Mouse (Mus musculus) intestine, embryonic 16.5 days (tissue): Measurements from ENCODE around the gene 4930558K02Rik. TPM values are rescaled to one million over a fixed set of nuclear protein-coding genes. Genes with fewer than 3 reads are reported as not detected.
A peak's percentile ranks its signal among the peaks of the same experiment; 100 is the strongest.

Source experiments
- ATAC-seq: fragments of 200-750 bp; cut with Nextera tagmentation; 2 replicates; pipeline ENCODE4 v1.8.0; 2017; ENCODE audit warnings: moderate TSS enrichment, moderate library complexity
- H3K27ac ChIP-seq: fragments of 300-500 bp; sonication (generic); 2 replicates; pipeline ENCODE4 v1.5.1; 2014; ENCODE audit warnings: mild to moderate bottlenecking, low read length
- H3K27me3 ChIP-seq: fragments of 300-500 bp; sonication (generic); replicated peaks from 2 replicates; pipeline ENCODE4 v1.6.1; 2014; ENCODE audit warnings: low read length, control low read depth, mixed read lengths; ENCODE audit not compliant: control insufficient read depth, insufficient read depth
- H3K36me3 ChIP-seq: fragments of 300-500 bp; sonication (generic); 2 replicates; pipeline ENCODE4 v1.6.1; 2014; ENCODE audit warnings: low read length, control low read depth; ENCODE audit not compliant: control insufficient read depth, insufficient read depth
- H3K4me1 ChIP-seq: fragments of 300-500 bp; sonication (generic); 2 replicates; pipeline ENCODE4 v1.6.1; 2014; ENCODE audit warnings: low read length, control low read depth, mixed read lengths; ENCODE audit not compliant: control insufficient read depth, insufficient read depth
- H3K4me2 ChIP-seq: fragments of 300-500 bp; sonication (generic); 2 replicates; pipeline ENCODE4 v1.6.1; 2014; ENCODE audit warnings: low read depth, low read length, control low read depth
- H3K4me3 ChIP-seq: fragments of 300-500 bp; sonication (generic); 2 replicates; pipeline ENCODE4 v1.5.1; 2014; ENCODE audit warnings: mild to moderate bottlenecking, low read length
- H3K9ac ChIP-seq: fragments of 300-500 bp; sonication (generic); 2 replicates; pipeline ENCODE4 v1.6.1; 2014; ENCODE audit warnings: low read depth, low read length
- H3K9me3 ChIP-seq: fragments of 300-500 bp; sonication (generic); 2 replicates; pipeline ENCODE4 v1.6.1; 2016; ENCODE audit warnings: low read length, control low read depth; ENCODE audit not compliant: control insufficient read depth
- WGBS: fragments of 180-500 bp; shearing (Covaris S2); extraction: QIAGEN DNeasy Blood & Tissue Kit; methylation state at CpG from one replicate; pipeline ENCODE4 v1.1.7; 2014; 5-methylcytosine and 5-hydroxymethylcytosine counted together
- polyA plus RNA-seq: library from polyadenylated mRNA; unstranded; fragments of >200 nt; fragmentation: Nextera tagmentation; extraction: Ambion mirVana; gene quantifications from 2 replicates; pipeline ENCODE4 v1.2.1, GENCODE M21; 2015

4930558K02Rik gene
- not detected in 2 replicates for polyA plus RNA-seq

DNA sequence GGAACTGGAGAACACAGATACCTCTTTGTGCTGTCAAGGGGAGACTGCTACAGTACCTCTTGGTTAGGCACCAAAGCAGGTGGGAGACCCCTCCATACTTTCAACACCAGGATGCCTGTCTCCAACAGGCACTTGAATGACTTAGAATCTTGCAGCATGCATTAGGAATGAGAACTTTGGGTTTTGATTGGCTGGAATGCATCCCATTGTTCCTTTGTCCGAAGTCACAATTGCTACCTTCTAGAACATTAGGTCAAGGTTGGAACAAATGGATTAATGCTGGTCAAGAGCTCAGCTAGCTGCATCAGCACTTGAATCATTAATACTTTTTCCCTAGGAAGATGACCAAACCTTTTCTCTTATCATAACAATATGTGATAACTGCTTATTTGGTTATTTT lies at the start of gene 4930558K02Rik:
Gene 4930558K02Rik (minus strand): TSS at position 101 of the 400 bp plus-strand sequence.
- Histone ChIP-seq H3K4me3 (no peak within 1 kb of the TSS), H3K4me2 (no peak within 1 kb of the TSS), H3K36me3 (no peaks in the 10 kb centered on the region), H3K9ac (no peak within 1 kb of the TSS), H3K4me1 (peaks cover 7% of the 10 kb centered on the region), H3K27ac (no peak within 1 kb of the TSS), H3K9me3 (no peaks in the 10 kb centered on the region), H3K27me3 (no peaks in the 10 kb centered on the region)
- 83% methylated on average over 1 of the region's 1 CpGs for WGBS
- ATAC-seq: no peak

DNA sequence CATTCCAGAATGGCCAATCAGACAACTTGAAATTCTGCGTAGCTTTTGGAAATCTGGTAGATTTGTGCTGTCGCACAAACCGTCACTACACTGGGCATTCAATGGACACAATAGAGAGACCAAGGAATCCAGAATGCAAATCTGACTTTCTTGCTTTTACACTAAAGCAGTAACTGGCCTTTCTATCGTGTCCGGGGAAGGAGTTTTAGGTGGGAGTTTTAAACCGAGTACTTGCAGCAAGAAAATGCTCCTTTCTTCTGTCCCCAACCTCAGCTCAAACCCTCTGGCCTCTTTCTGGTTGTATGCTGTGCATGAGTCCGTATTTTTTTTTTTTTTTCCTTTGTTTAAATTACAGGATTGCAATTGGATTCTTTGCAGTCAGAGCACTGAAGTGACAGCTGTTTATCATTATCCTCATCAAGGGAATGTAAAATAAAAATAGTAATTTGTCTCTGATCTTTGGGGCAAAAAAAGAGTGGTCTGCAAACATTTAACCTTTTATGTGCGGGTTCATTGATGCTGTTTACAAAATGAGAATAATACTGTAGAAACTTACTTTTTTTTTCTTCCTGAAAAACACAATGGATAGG lies 44.3 kb upstream of the 4930558K02Rik start:
- H3K4me1 ChIP-seq: peaks cover 4% of the 10 kb centered on the region; the same call in 1 of the 2 replicates
- no peaks in the 10 kb centered on the region for H3K27me3 ChIP-seq
- 60% methylated on average over 8 of the region's 8 CpGs for whole genome bisulfite sequencing
- H3K36me3 ChIP-seq: no peaks in the 10 kb centered on the region
- H3K9ac ChIP-seq: no peak overlapping the region
- ATAC-seq: no peak
- no peak overlapping the region for H3K4me2 ChIP-seq
- no peaks in the 10 kb centered on the region for H3K9me3 ChIP-seq
- no peak overlapping the region for H3K4me3 ChIP-seq
- H3K27ac ChIP-seq: no peak overlapping the region; the same call in 1 of the 2 replicates

DNA sequence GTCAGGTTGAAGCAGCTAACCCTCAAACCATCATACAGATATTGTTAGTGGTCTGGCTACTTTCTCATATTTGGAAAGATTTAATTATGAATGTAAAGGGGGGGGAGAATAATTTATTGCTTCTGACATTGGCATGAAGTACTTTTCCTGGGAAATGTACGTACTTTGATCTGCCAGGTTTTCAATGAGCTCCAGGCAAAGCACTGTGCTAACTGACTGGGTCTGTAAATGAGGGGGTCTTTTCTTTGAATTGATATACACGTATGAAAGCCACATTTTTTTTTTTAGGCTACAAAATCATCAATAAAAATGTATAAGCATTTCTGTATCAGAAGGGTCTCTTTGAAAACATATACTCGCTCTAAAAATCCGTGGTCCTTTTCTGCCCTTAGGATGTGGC lies 41.3 kb upstream of the 4930558K02Rik start:
- 68% methylated on average over 4 of the region's 4 CpGs for WGBS
- ATAC-seq: no peak

DNA sequence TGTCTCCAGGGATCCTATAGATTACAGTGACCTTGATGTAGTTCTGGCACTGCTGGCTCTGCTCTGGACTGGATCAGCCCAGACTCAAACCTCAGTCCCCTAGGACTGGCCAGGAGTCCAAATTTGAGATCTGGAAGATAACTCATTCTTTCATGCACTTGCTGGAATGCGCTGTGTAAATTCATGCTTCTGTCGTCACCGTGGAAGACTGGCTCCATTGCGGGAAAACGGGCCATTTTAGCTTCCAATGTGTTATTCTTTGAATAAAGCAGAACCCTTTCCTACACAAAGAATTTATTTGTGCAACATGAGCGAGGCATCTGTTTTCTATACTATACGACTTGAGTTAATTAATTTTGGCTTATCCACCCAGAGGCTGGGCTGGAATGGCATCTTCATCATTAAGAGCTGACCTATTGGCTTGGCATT lies 40.9 kb upstream of the 4930558K02Rik start:
- Histone ChIP-seq H3K27me3 (no peaks in the 10 kb centered on the region), H3K4me1 (peaks cover 16% of the 10 kb centered on the region), H3K36me3 (no peaks in the 10 kb centered on the region), H3K9ac (no peak overlapping the region), H3K4me2 (no peak overlapping the region), H3K9me3 (no peaks in the 10 kb centered on the region), H3K27ac (peak overlapping the region; percentile 11; the same call in 1 of the 2 replicates), H3K4me3 (no peak overlapping the region)
- WGBS: 54% methylated on average over 7 of the region's 7 CpGs
- ATAC-seq: 0 out of 2 replicates have a peak, but pooled peaks have one; percentile 25

More for the DNA sequence above, 41.3 kb upstream of the 4930558K02Rik start:
- H3K9ac ChIP-seq: no peak overlapping the region
- no peaks in the 10 kb centered on the region for H3K36me3 ChIP-seq
- H3K27me3 ChIP-seq: no peaks in the 10 kb centered on the region
- no peak overlapping the region for H3K4me2 ChIP-seq
- no peak overlapping the region for H3K27ac ChIP-seq
- H3K4me1 ChIP-seq: peaks cover 16% of the 10 kb centered on the region
- H3K9me3 ChIP-seq: no peaks in the 10 kb centered on the region
- no peak overlapping the region for H3K4me3 ChIP-seq

DNA sequence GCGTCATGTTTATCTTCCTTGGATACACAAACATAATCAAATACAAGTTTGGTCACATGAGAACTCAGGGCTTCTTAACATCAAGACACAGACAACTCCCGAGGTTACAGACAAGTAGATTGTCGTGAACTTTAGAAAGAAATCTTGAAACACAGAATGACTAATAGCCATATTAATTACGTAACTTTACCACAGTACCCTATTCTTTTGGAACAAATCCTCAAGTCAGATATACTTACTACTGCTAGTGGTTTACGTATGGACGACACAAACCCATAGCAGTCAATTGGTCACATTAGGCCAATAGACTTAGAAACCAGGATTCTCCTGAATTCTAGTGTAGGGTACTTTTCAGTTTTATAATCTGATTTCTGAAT lies 39.2 kb upstream of the 4930558K02Rik start:
- 60% methylated on average over 6 of the region's 6 CpGs for WGBS
- H3K27ac ChIP-seq: no peak overlapping the region
- no peaks in the 10 kb centered on the region for H3K27me3 ChIP-seq
- H3K9ac ChIP-seq: no peak overlapping the region
- no peaks in the 10 kb centered on the region for H3K9me3 ChIP-seq
- H3K4me1 ChIP-seq: peaks cover 21% of the 10 kb centered on the region
- no peaks in the 10 kb centered on the region for H3K36me3 ChIP-seq
- H3K4me3 ChIP-seq: no peak overlapping the region
- no peak overlapping the region for H3K4me2 ChIP-seq
- ATAC-seq: no peak

DNA sequence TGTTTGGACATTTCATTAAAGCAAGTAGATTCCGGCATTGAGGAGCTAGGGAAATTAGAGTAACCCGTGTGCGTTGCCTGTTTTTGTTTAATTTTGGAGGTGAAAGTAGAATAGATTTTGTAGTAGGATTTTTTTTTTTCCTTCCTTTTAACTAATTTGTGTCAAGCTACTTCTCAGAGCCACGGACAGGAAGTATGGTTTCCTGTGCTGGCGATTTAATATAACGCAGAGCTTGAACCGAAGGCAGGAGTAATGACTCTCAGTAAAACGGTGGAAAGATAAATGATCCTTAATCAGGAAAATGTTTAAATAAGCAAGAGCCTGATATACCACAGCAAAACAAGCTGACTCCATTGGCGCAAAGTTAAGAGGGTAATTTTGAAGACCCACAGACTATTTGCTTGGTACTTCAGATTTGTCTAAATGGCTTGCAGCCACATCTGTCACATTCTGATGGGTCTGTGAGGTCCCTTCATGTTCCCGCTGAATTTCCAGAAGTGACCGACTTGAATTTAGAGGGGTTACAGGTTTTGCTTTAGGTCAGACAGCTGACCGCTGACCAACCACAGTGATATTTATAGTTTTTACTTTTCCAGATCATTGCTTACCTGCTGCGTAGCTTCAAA lies 38.7 kb upstream of the 4930558K02Rik start:
- H3K27ac ChIP-seq: peak overlapping the region; percentile 74

DNA sequence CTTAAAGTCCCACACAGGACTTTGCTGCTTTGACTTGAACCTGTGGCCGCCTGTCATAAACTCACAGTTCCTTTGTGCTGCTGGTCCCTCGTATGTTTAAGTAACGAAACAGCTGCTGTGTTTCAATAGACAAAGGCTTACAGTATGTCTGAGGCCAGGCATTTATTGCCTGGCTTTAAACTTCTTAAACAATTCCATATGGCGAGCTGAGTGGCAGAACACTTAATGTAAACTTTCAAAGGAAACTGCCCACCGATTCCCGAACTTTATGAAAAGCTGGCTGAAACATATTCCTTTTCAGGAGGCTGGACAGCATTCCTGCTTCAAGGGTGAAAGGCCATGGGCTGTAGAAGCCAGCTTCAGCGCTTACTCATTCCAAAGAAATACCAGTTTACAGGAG lies 37.5 kb upstream of the 4930558K02Rik start:
- Histone ChIP-seq H3K4me3 (no peak overlapping the region), H3K9me3 (no peaks in the 10 kb centered on the region), H3K27ac (peak overlapping the region; percentile 74), H3K36me3 (no peaks in the 10 kb centered on the region), H3K27me3 (no peaks in the 10 kb centered on the region), H3K9ac (no peak overlapping the region), H3K4me2 (no peak overlapping the region), H3K4me1 (peaks cover 23% of the 10 kb centered on the region)
- 19% methylated on average over 7 of the region's 7 CpGs for WGBS
- peak; percentile 59; the same call in 1 of the 2 replicates for ATAC-seq

More for the DNA sequence above, 38.7 kb upstream of the 4930558K02Rik start:
- H3K36me3 ChIP-seq: no peaks in the 10 kb centered on the region
- ATAC-seq: no peak
- no peak overlapping the region for H3K9ac ChIP-seq
- no peak overlapping the region for H3K4me3 ChIP-seq
- H3K4me2 ChIP-seq: no peak overlapping the region
- H3K27me3 ChIP-seq: no peaks in the 10 kb centered on the region
- no peaks in the 10 kb centered on the region for H3K9me3 ChIP-seq
- peaks cover 23% of the 10 kb centered on the region for H3K4me1 ChIP-seq
- WGBS: 42% methylated on average over 13 of the region's 13 CpGs

DNA sequence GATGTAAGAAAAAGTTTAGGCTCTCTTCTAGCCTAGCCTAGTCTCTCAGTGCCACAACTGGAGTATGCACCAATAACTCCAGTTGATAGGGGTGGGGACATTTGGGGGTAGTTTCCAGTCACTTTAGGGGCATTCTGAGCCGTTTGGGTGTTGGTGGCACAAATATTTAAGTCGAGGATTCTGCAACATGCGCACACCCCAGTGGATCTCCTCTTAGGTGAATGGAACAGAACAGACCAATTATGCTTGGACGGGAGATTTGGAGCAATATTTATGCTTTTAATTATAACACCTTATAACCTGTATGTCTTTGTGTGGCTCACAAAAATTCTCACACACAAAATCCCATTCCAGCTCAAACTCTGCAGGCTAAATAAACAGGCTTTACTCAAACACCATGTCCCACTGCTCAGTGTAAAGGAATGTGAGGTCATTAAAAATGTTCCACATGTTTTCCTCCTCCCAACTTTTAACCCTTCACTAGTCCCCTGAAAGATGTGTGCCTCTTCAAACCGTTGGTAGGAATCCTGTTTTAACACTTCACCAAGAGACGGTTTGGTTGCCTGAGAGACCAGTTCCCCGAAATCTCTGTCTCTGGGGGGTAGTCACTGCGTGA lies 35.9 kb upstream of the 4930558K02Rik start:
- H3K9ac ChIP-seq: no peak overlapping the region

DNA sequence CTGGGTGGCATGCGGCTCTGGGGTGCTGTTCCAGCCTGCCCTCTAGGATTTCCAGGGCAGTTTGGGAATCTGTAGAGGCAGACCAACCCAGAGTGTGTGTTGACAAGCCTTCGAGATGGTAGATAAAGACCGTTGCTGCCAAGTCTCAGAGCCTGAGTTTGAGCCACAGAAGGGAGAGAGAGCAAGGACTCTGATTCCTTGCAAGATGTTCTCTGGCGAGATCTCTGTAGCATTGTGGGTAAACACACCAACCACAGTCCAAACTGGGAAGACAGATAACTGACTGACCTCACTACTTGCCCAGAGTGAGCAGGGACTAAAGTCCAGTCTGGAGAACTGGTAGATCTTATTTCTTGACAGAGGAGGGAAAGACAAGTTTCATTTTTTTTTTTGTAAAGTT lies 34.1 kb upstream of the 4930558K02Rik start:
- Histone ChIP-seq H3K4me3 (no peak overlapping the region), H3K27ac (no peak overlapping the region), H3K9ac (no peak overlapping the region), H3K4me1 (peaks cover 25% of the 10 kb centered on the region), H3K27me3 (no peaks in the 10 kb centered on the region), H3K9me3 (no peaks in the 10 kb centered on the region), H3K36me3 (no peaks in the 10 kb centered on the region), H3K4me2 (no peak overlapping the region)
- WGBS: 59% methylated on average over 4 of the region's 4 CpGs
- ATAC-seq: peak; percentile 43; the same call in 1 of the 2 replicates

More for the DNA sequence above, 35.9 kb upstream of the 4930558K02Rik start:
- no peaks in the 10 kb centered on the region for H3K9me3 ChIP-seq
- H3K27me3 ChIP-seq: no peaks in the 10 kb centered on the region
- no peak overlapping the region for H3K4me2 ChIP-seq
- peaks cover 20% of the 10 kb centered on the region for H3K4me1 ChIP-seq
- no peak for ATAC-seq
- no peak overlapping the region for H3K4me3 ChIP-seq
- WGBS: 44% methylated on average over 8 of the region's 8 CpGs
- H3K27ac ChIP-seq: peak overlapping the region; percentile 49
- H3K36me3 ChIP-seq: no peaks in the 10 kb centered on the region
